Mouse (Mus musculus) inflammation-experienced regulatory T-cells, adult 6 months (primary cell): Measurements from ENCODE around the gene Gm20806. TPM values are rescaled to one million over a fixed set of nuclear protein-coding genes. Genes with fewer than 3 reads are reported as not detected.
"Not testable (repeated sequence)": the region's sequence is repeated elsewhere in the genome, so short reads cannot be mapped to it uniquely, and the experiment has no call there.

Experiments
- ATAC-seq: one replicate; pipeline ENCODE4 v1.8.0; 2017
- polyA plus RNA-seq, 3 experiments: library from polyadenylated mRNA; unstranded; fragments of 100-300 nt; shearing (Covaris generic); gene quantifications; one replicate each; pipeline ENCODE4 v1.2.1; 2017

Gene Gm20806
- polyA plus RNA-seq: not detected

- ATAC-seq: not testable (repeated sequence)
Observed at GRCm38 (mm10) chrY:78837956-78838355, at the start of gene Gm20806. TSS of gene Gm20806 (minus strand) at chrY:78838056.
